Mouse (Mus musculus) adrenal gland, adult 2 months (tissue): ENCODE data around the gene AC124108.1. TPM values are rescaled to one million over a fixed set of nuclear protein-coding genes. Genes with fewer than 3 reads are reported as not detected.

Source experiments
- DNase-seq: peaks from one replicate; pipeline ENCODE4 v3.0.0; 2021
- microRNA-seq, 2 experiments: library from miRNA; unstranded; fragments of <30 nt; microRNA quantifications; one replicate each; pipeline ENCODE4 v1.2.0; 2021
- polyA plus RNA-seq: library from polyadenylated mRNA; depleted of rRNA; stranded (reverse); fragments of >200 nt; gene quantifications from 2 replicates; pipeline ENCODE4 v1.2.3, GENCODE M21; 2012; rRNA removed
- total RNA-seq, 2 experiments: library from RNA; stranded (reverse); gene quantifications; 2 replicates each; pipeline ENCODE4 v1.2.3; 2021

Gene AC124108.1
- total and polyA plus RNA-seq, 3 experiments = 0.03 to 0.12 (median 0.10) TPM

DNA sequence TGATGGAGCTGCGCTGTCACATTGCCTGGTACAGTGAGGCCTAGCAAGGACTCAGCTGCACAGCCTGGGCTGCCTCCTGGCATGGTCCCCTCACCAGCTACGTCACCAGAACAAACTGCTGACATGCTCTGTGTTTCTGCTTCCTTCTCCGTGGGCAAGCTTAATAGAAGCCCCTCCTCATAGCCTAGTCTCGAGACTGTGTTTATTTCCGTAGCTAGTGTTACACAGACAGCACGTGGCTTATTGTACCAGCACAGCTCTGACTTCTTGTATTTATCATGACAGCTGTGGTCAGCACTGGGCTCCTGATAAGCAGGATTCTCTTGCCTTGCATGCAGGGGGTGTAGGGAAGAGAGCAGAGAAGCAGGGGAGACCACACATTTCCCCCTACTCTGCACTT lies 54.9 kb downstream of the AC124108.1 start:
- no peak for DNase-seq

DNA sequence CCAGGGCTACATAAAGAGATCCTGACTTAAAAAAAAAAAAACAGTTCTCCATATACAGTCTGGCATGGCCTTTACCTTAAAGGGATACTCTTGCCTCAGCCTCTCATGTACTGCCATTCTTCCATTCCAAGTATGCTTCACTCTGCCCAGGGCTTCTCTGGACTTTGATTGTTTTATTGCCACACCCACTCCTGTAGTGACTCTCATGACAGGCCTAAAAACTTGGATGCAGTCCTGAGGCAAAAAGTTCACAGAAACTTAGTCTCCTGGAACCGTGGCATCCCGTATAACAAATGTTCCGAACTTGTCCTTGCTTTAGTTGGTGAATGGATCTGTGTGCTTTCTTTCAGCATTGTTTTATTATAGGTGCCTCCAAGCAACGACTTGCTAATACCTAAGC lies 55.4 kb downstream of the AC124108.1 start:
- DNase-seq = no peak

DNA sequence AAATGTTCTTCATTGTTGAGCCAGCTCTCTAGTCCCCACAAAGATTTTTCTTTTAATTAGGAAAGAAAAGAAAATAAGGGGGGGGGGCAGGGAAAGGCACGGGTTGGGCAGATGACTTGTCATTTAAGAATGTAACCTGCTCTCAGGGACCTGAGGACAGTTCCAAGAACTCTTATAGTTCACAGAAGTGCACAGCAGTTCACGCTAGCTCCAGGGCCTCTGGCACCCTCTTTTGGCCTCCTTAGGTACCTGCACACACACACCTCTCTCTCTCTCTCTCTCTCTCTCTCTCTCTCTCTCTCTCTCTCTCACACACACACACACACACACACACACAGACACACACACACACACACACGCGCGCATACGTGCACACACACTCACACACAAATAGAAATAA lies 63.2 kb downstream of the AC124108.1 start:
- no peak for DNase-seq

Small RNAs within 50 kb of the gene (microRNA-seq; reads per million reads assigned to microRNA genes)
- 4.6 to 5.0 reads per million in 2 experiments for gene Mir135b

Other genes starting within 250 kb of the AC124108.1 start
- 10 to 100 TPM; 15.5 to 25.5 TPM for gene Slc45a3, start 228.5 kb upstream of the AC124108.1 start, total RNA-seq
- gene Slc45a3, start 228.5 kb upstream of the AC124108.1 start, polyA plus RNA-seq = 23.7 and 35.0 TPM in 2 replicates
- gene Elk4, start 183.8 kb upstream of the AC124108.1 start, total RNA-seq = 10 to 100 TPM; 78.1 to 82.8 TPM
- 17.0 and 18.0 TPM in 2 replicates for gene Elk4, start 183.8 kb upstream of the AC124108.1 start, polyA plus RNA-seq
- gene Mfsd4a, start 123.4 kb upstream of the AC124108.1 start, total RNA-seq = 10 to 100 TPM; 18.7 to 32.0 TPM
- 98.7 and 106 TPM in 2 replicates for gene Mfsd4a, start 123.4 kb upstream of the AC124108.1 start, polyA plus RNA-seq
- gene Cdk18, start 51.8 kb upstream of the AC124108.1 start, total RNA-seq = 10 to 100 TPM; 14.9 to 22.5 TPM
- 36.3 and 42.5 TPM in 2 replicates for gene Cdk18, start 51.8 kb upstream of the AC124108.1 start, polyA plus RNA-seq
- under 1 TPM in 1 of 2 experiments, not detected in 1; 0.41 TPM for gene Lemd1, start within 50 bp of the AC124108.1 start, total RNA-seq
- gene Lemd1, start within 50 bp of the AC124108.1 start, polyA plus RNA-seq = 0.19 and 0.20 TPM in 2 replicates
- not detected for gene Gm10188, start 38.3 kb downstream of the AC124108.1 start, total RNA-seq
- not detected in 2 replicates for gene Gm10188, start 38.3 kb downstream of the AC124108.1 start, polyA plus RNA-seq
- gene Klhdc8a, start 107.2 kb downstream of the AC124108.1 start, total RNA-seq = 100 to 1,000 TPM in 1 of 2 experiments, 10 to 100 TPM in 1; 98.4 to 272 TPM
- gene Klhdc8a, start 107.2 kb downstream of the AC124108.1 start, polyA plus RNA-seq = 162 and 163 TPM in 2 replicates
- 1 to 10 TPM; 4.7 TPM for gene Nuak2, start 124.7 kb downstream of the AC124108.1 start, total RNA-seq
- gene Nuak2, start 124.7 kb downstream of the AC124108.1 start, polyA plus RNA-seq = 2.8 and 2.9 TPM in 2 replicates
- gene Tmcc2, start 199.8 kb downstream of the AC124108.1 start, total RNA-seq = 10 to 100 TPM in 1 of 2 experiments, 1 to 10 TPM in 1; 6.4 to 11.2 TPM
- gene Tmcc2, start 199.8 kb downstream of the AC124108.1 start, polyA plus RNA-seq = 12.2 and 15.4 TPM in 2 replicates
- gene Dstyk, start 226.1 kb downstream of the AC124108.1 start, total RNA-seq = 10 to 100 TPM; 19.9 to 23.7 TPM
- 11.7 and 15.5 TPM in 2 replicates for gene Dstyk, start 226.1 kb downstream of the AC124108.1 start, polyA plus RNA-seq